Mouse (Mus musculus): ENCODE results near the gene Hist1h2ad.
A peak's percentile ranks its signal among the peaks of the same experiment; 100 is the strongest.
"Not testable (repeated sequence)": the region's sequence is repeated elsewhere in the genome, so short reads cannot be mapped to it uniquely, and the experiment has no call there.

The Hist1h2ad gene

GRCm38 (mm10) chr13:23573898-23574524 is at the start of gene Hist1h2ad, which contains the start of gene Hist1h2bf:
Hist1h2ad (plus strand) TSS chr13:23574381.
Hist1h2bf (minus strand) TSS chr13:23574196.
- peak; percentile 99 for DNase-seq (ENCODE audit: low read depth, low spot score)

GRCm38 (mm10) chr13:23524654-23525053 is 49.5 kb upstream of the Hist1h2ad start:
- DNase-seq (ENCODE audit: low read depth, low spot score), result peak; percentile 91

GRCm38 (mm10) chr13:23525901-23526300 is 48.3 kb upstream of the Hist1h2ad start:
- DNase-seq (ENCODE audit: low read depth, low spot score), result no peak

GRCm38 (mm10) chr13:23526312-23526711 is 47.9 kb upstream of the Hist1h2ad start:
- DNase-seq (ENCODE audit: low read depth, low spot score), result peak; percentile 96

GRCm38 (mm10) chr13:23529005-23529404 is 45.2 kb upstream of the Hist1h2ad start:
- DNase-seq (ENCODE audit: low read depth, low spot score), result no peak

- no peak for DNase-seq (ENCODE audit: low read depth, low spot score)
These were observed 44.6 kb upstream of the Hist1h2ad start for GRCm38 (mm10) chr13:23529480-23530165.

- DNase-seq (ENCODE audit: low read depth, low spot score), result peak; percentile 68
These were observed 43.8 kb upstream of the Hist1h2ad start for GRCm38 (mm10) chr13:23530181-23530900.

GRCm38 (mm10) chr13:23530901-23531875 is 43.0 kb upstream of the Hist1h2ad start, which contains the start of gene Hist1h4h:
Hist1h4h (plus strand) TSS chr13:23531050.
- peak; percentile 99 for DNase-seq (ENCODE audit: low read depth, low spot score)

GRCm38 (mm10) chr13:23532262-23533075 is 41.7 kb upstream of the Hist1h2ad start:
- no peak for DNase-seq (ENCODE audit: low read depth, low spot score)

GRCm38 (mm10) chr13:23533560-23534367 is 40.4 kb upstream of the Hist1h2ad start, which contains the start of gene Hist1h2af:
Hist1h2af (plus strand) TSS chr13:23533906.
- DNase-seq (ENCODE audit: low read depth, low spot score), result peak; percentile 95

- DNase-seq (ENCODE audit: low read depth, low spot score), result no peak
These were observed 39.6 kb upstream of the Hist1h2ad start for GRCm38 (mm10) chr13:23534368-23535131.

GRCm38 (mm10) chr13:23535137-23536075 is 38.8 kb upstream of the Hist1h2ad start, which contains the start of gene Hist1h3g:
Hist1h3g (plus strand) TSS chr13:23535422.
- peak; percentile 97 for DNase-seq (ENCODE audit: low read depth, low spot score)

- DNase-seq (ENCODE audit: low read depth, low spot score), result no peak
These were observed 37.9 kb upstream of the Hist1h2ad start for GRCm38 (mm10) chr13:23536076-23536822.

- no peak for DNase-seq (ENCODE audit: low read depth, low spot score)
These were observed 37.0 kb upstream of the Hist1h2ad start for GRCm38 (mm10) chr13:23537006-23537710.

GRCm38 (mm10) chr13:23538249-23538648 is 35.9 kb upstream of the Hist1h2ad start:
- DNase-seq (ENCODE audit: low read depth, low spot score), result no peak

- not testable (repeated sequence) for DNase-seq (ENCODE audit: low read depth, low spot score)
These were observed 34.4 kb upstream of the Hist1h2ad start for GRCm38 (mm10) chr13:23539821-23540220.

All from brain, adult 2 months (tissue).